Mouse (Mus musculus): ENCODE data around the gene Otp. TPM values are rescaled to one million over a fixed set of nuclear protein-coding genes. Genes with fewer than 3 reads are reported as not detected.

The Otp gene
- total RNA-seq (2014; fragmentation: Nextera tagmentation) (not detected in 2 replicates), total RNA-seq (2017) (0.06 TPM in 1 of 2 replicates, not detected in the other), polyA plus RNA-seq (2012) (0.02 TPM in 1 of 2 replicates, not detected in the other)

DNA sequence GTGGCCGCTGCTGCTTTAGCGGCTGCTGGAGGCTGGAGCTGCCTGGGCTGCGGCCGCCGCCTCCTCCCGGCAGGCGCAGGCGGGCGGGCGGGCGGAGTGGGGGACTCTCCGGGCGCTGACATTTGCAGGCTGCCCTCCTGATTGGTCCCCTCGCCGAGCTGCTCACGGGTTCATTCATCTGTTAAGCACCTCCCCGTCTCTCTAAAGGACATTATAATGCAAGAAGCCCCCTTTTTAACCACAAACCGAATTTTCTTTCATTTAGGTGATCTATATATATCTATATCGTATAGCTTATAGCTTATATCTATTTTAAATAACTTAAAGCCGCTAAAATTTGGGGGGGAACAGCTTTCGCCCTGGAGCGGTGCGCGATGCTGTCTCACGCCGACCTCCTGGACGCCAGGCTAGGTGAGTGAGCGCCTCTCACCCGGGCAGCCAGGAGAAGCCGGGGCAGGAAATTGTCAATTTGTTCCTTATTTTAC lies at the start of gene Otp:
Gene Otp (plus strand): TSS at position 207 of the 485 bp plus-strand sequence.
- H3K27me3 ChIP-seq (ENCODE audit: insufficient read depth, low read length), result peaks cover 51% of the 10 kb centered on the region
- peaks cover 6% of the 10 kb centered on the region for H3K4me1 ChIP-seq (ENCODE audit: insufficient read depth, low read depth, low read length)
- no peak for TF ChIP-seq GATA2 (IDR thresholded peaks at IDR 0.05; ENCODE audit: borderline replicate concordance, low read depth, low read length)
- no peak for TF ChIP-seq GATA1 (IDR thresholded peaks at IDR 0.05; ENCODE audit: borderline replicate concordance, low read length)
- no peak for TF ChIP-seq CTCF (IDR thresholded peaks at IDR 0.05; ENCODE audit: low read depth, low read length)
- no peak for TF ChIP-seq TAL1 (conservative IDR thresholded peaks at IDR 0.05; ENCODE audit: low read depth, low read length)
- no peak within 1 kb of the TSS; the same call in 1 of the 2 replicates for H3K4me3 ChIP-seq (ENCODE audit: low read depth, low read length)
- DNase-seq (ENCODE audit: low spot score) (no peak), ATAC-seq (ENCODE audit: extremely low read depth, insufficient number of reproducible peaks, low FRiP score, poor library complexity, severe bottlenecking) (no peak)
- 0 out of 2 replicates have a peak, but pooled peaks cover 2% of the 10 kb centered on the region for H3K9me3 ChIP-seq (replicated peaks)
- no peaks in the 10 kb centered on the region for H3K36me3 ChIP-seq (replicated peaks)

DNA sequence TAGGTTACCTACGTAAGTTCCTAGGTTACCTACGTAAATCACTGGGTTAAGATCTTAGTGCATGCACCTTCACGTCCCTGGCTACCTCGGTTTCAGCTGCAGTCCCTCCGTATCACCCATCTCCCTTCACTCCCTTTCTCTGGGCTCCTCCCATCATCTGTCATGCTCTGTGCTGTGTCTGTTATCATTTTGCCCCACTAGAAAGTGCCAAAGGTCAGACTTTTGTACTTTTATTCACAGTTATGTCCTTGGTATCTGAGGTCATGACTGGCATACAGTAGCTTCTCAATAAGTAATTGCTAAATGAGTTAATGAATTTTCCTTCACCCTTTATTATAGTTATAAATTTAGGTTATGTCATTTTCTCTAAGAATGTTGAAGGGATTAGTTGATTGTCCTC lies 49.0 kb upstream of the Otp start:
- DNase-seq (ENCODE audit: low spot score) (no peak), ATAC-seq (ENCODE audit: extremely low read depth, insufficient number of reproducible peaks, low FRiP score, poor library complexity, severe bottlenecking) (no peak)
- TF ChIP-seq GATA2 (IDR thresholded peaks at IDR 0.05; ENCODE audit: borderline replicate concordance, low read depth, low read length), result no peak
- no peak for TF ChIP-seq GATA1 (IDR thresholded peaks at IDR 0.05; ENCODE audit: borderline replicate concordance, low read length)
- TF ChIP-seq CTCF (IDR thresholded peaks at IDR 0.05; ENCODE audit: low read depth, low read length), result no peak
- TF ChIP-seq TAL1 (conservative IDR thresholded peaks at IDR 0.05; ENCODE audit: low read depth, low read length), result no peak
- no peak for TF ChIP-seq POLR2AphosphoS5 (IDR thresholded peaks at IDR 0.05; ENCODE audit: insufficient replicate concordance, low read depth, low read length)
- no peak overlapping the region for H3K4me3 ChIP-seq (ENCODE audit: low read depth, low read length)
- 0 out of 2 replicates have a peak, but pooled peaks cover 2% of the 10 kb centered on the region for H3K9me3 ChIP-seq (replicated peaks)
- no peaks in the 10 kb centered on the region for H3K27me3 ChIP-seq (ENCODE audit: insufficient read depth, low read length)
- peaks cover 26% of the 10 kb centered on the region for H3K4me1 ChIP-seq (ENCODE audit: insufficient read depth, low read depth, low read length)
- H3K36me3 ChIP-seq (replicated peaks), result peaks cover 48% of the 10 kb centered on the region

DNA sequence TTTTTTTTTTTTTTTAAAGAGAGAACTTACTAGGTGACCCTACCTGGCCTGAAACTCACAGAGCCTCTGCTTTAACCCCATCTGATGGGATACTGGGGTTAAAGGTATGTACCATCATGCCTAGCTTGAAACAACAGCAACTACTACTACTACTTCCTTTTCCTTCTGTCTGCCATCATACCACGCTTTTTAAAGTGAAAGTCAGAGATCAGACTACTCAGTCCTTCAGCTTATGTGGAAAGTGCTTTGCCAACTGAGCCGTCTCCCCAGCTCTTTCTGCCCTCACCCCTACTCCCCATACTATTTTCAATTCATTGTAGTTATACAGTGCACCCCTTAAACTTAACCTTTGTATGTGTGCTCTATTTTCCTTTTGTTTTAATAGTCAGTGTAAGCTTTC lies 48.4 kb upstream of the Otp start:
- Histone ChIP-seq H3K36me3 (replicated peaks) (peaks cover 51% of the 10 kb centered on the region), H3K4me3 (ENCODE audit: low read depth, low read length) (no peak overlapping the region), H3K27me3 (ENCODE audit: insufficient read depth, low read length) (no peaks in the 10 kb centered on the region), H3K4me1 (ENCODE audit: insufficient read depth, low read depth, low read length) (peaks cover 23% of the 10 kb centered on the region), H3K9me3 (replicated peaks) (0 out of 2 replicates have a peak, but pooled peaks cover 2% of the 10 kb centered on the region)
- no peak for TF ChIP-seq CTCF (IDR thresholded peaks at IDR 0.05; ENCODE audit: low read depth, low read length)
- TF ChIP-seq GATA2 (IDR thresholded peaks at IDR 0.05; ENCODE audit: borderline replicate concordance, low read depth, low read length), result no peak
- TF ChIP-seq GATA1 (IDR thresholded peaks at IDR 0.05; ENCODE audit: borderline replicate concordance, low read length), result no peak
- no peak for TF ChIP-seq POLR2AphosphoS5 (IDR thresholded peaks at IDR 0.05; ENCODE audit: insufficient replicate concordance, low read depth, low read length)
- TF ChIP-seq TAL1 (conservative IDR thresholded peaks at IDR 0.05; ENCODE audit: low read depth, low read length), result no peak
- ATAC-seq (ENCODE audit: extremely low read depth, insufficient number of reproducible peaks, low FRiP score, poor library complexity, severe bottlenecking) (no peak), DNase-seq (ENCODE audit: low spot score) (no peak)

DNA sequence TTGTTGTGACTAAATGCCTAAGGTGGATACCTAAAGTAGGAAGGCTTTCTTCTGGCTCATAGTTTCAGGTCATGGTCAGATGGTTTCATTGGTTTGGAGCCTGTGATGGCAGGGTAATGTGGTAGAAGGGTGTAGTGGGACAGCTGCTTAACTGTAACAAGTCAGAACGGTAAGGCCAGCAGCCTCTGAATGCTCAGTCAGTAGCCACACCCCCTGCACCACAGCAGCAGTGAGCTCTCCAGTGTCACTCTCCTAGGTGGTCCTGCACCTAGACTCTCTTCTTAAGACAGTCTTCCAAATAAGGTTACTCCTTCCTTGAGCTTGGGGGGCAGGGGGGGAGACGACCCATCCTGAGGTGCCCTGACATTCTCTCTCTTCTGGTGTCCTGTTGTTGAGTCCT lies 47.6 kb upstream of the Otp start:
- H3K4me3 ChIP-seq (ENCODE audit: low read depth, low read length), result no peak overlapping the region
- TF ChIP-seq TAL1 (conservative IDR thresholded peaks at IDR 0.05; ENCODE audit: low read depth, low read length) (no peak), GATA1 (IDR thresholded peaks at IDR 0.05; ENCODE audit: borderline replicate concordance, low read length) (no peak), GATA2 (IDR thresholded peaks at IDR 0.05; ENCODE audit: borderline replicate concordance, low read depth, low read length) (no peak), CTCF (IDR thresholded peaks at IDR 0.05; ENCODE audit: low read depth, low read length) (no peak), POLR2AphosphoS5 (IDR thresholded peaks at IDR 0.05; ENCODE audit: insufficient replicate concordance, low read depth, low read length) (no peak)
- peaks cover 23% of the 10 kb centered on the region for H3K4me1 ChIP-seq (ENCODE audit: insufficient read depth, low read depth, low read length)
- DNase-seq (ENCODE audit: low spot score) (no peak), ATAC-seq (ENCODE audit: extremely low read depth, insufficient number of reproducible peaks, low FRiP score, poor library complexity, severe bottlenecking) (no peak)
- H3K9me3 ChIP-seq (replicated peaks), result 0 out of 2 replicates have a peak, but pooled peaks cover 2% of the 10 kb centered on the region
- peaks cover 58% of the 10 kb centered on the region for H3K36me3 ChIP-seq (replicated peaks)
- H3K27me3 ChIP-seq (ENCODE audit: insufficient read depth, low read length), result no peaks in the 10 kb centered on the region

DNA sequence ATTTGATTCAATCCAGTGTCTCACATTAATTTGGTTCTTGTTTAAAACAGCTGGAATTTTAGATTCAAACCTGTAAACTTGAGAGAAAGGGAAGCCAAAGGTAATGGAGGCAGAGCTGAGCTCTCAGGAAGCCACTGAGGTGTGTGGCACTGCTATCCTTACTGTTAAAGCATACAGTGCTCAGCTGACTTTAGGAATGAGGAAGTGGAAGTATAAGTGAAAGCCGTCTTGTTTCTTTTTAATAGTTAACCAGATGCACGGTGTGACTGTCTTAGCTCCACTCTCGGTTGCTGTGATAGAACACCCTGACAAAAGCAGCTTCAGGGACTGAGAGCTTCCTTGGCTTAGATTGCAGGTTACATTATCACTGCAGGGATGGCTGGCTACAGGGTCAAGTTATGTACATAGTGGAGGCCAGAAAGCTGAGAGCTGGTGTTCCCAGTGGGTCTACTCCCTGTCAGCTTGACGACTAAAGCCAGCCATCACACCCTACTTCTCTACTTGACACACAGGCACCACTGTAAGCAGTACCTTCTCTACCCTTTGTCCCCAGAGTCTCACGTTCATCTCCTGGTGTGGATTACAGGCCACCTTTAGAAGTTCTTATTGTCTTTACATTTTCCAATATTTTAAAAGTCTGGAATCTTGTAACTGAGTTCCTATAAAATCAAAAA lies 37.2 kb upstream of the Otp start:
- no peaks in the 10 kb centered on the region; the same call in 1 of the 2 replicates for H3K4me1 ChIP-seq (ENCODE audit: insufficient read depth, low read depth, low read length)
- no peak for DNase-seq (ENCODE audit: low spot score)
- no peak overlapping the region for H3K4me3 ChIP-seq (ENCODE audit: low read depth, low read length)
- ATAC-seq (ENCODE audit: extremely low read depth, insufficient number of reproducible peaks, low FRiP score, poor library complexity, severe bottlenecking), result no peak
- peaks cover 77% of the 10 kb centered on the region for H3K36me3 ChIP-seq (replicated peaks)
- H3K27me3 ChIP-seq (ENCODE audit: insufficient read depth, low read length), result no peaks in the 10 kb centered on the region
- no peaks in the 10 kb centered on the region for H3K9me3 ChIP-seq (replicated peaks)
- TF ChIP-seq GATA2 (IDR thresholded peaks at IDR 0.05; ENCODE audit: borderline replicate concordance, low read depth, low read length) (no peak), TAL1 (conservative IDR thresholded peaks at IDR 0.05; ENCODE audit: low read depth, low read length) (no peak), CTCF (IDR thresholded peaks at IDR 0.05; ENCODE audit: low read depth, low read length) (no peak), POLR2AphosphoS5 (IDR thresholded peaks at IDR 0.05; ENCODE audit: insufficient replicate concordance, low read depth, low read length) (no peak), GATA1 (IDR thresholded peaks at IDR 0.05; ENCODE audit: borderline replicate concordance, low read length) (no peak)

DNA sequence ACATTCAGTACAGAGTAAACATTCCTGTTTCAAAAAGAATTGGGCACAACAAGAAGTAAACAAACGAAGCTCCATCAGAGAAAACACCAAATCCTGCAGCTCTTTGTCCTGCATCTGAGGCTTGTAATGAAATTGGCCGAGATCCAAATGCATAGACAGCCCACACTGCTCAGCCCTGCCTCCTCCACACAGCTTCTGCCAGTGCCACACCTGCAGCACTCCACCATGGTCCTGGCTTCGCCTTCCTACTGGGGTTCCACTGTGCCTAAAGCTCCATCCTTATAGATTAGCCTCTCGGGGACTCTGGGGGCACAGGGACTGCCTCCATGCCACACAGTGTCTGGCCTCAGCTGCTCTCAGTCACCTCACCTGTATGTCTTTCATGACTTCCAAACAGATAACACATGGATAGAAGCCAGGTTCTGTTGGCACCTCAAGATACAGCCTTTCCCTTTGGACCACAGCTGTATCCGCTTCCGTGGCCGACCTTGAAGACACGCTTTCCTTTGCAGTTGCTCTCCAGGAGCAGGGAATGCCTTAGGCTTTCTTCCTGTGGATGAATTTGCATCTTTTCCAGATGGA lies 36.6 kb upstream of the Otp start:
- no peaks in the 10 kb centered on the region for H3K27me3 ChIP-seq (ENCODE audit: insufficient read depth, low read length)
- H3K36me3 ChIP-seq (replicated peaks), result peaks cover 77% of the 10 kb centered on the region
- DNase-seq (ENCODE audit: low spot score) (no peak), ATAC-seq (ENCODE audit: extremely low read depth, insufficient number of reproducible peaks, low FRiP score, poor library complexity, severe bottlenecking) (no peak)
- H3K9me3 ChIP-seq (replicated peaks), result no peaks in the 10 kb centered on the region
- TF ChIP-seq POLR2AphosphoS5 (IDR thresholded peaks at IDR 0.05; ENCODE audit: insufficient replicate concordance, low read depth, low read length) (no peak), GATA2 (IDR thresholded peaks at IDR 0.05; ENCODE audit: borderline replicate concordance, low read depth, low read length) (no peak), CTCF (IDR thresholded peaks at IDR 0.05; ENCODE audit: low read depth, low read length) (no peak), TAL1 (conservative IDR thresholded peaks at IDR 0.05; ENCODE audit: low read depth, low read length) (no peak), GATA1 (IDR thresholded peaks at IDR 0.05; ENCODE audit: borderline replicate concordance, low read length) (no peak)
- no peaks in the 10 kb centered on the region; the same call in 1 of the 2 replicates for H3K4me1 ChIP-seq (ENCODE audit: insufficient read depth, low read depth, low read length)
- H3K4me3 ChIP-seq (ENCODE audit: low read depth, low read length), result no peak overlapping the region

Data from G1E (cell line).